Mouse (Mus musculus): ENCODE measurements around the gene Rhox2h.
"Not testable (repeated sequence)": the region's sequence is repeated elsewhere in the genome, so short reads cannot be mapped to it uniquely, and the experiment has no call there.

Rhox2h gene

GRCm38 (mm10) chrX:37673177-37673576 lies at the start of gene Rhox2h:
Gene Rhox2h, minus strand, starts transcription at chrX:37673277.
- not testable (repeated sequence) for DNase-seq (ENCODE audit: extremely low spot score)

GRCm38 (mm10) chrX:37701821-37702387 lies 28.8 kb upstream of the Rhox2h start:
- DNase-seq (ENCODE audit: extremely low spot score): no peak

- DNase-seq (ENCODE audit: extremely low spot score): no peak
These were observed 19.2 kb upstream of the Rhox2h start for GRCm38 (mm10) chrX:37692261-37692660.

- no peak for DNase-seq (ENCODE audit: extremely low spot score)
These were observed 10.1 kb upstream of the Rhox2h start for GRCm38 (mm10) chrX:37683031-37683715.

- not testable (repeated sequence) for DNase-seq (ENCODE audit: extremely low spot score)
These were observed 4.4 kb downstream of the Rhox2h start, which contains the start of gene Rhox3h for GRCm38 (mm10) chrX:37668664-37669063. Gene Rhox3h, minus strand, starts transcription at chrX:37668764.

- DNase-seq (ENCODE audit: extremely low spot score): not testable (repeated sequence)
These were observed 21.9 kb downstream of the Rhox2h start, which contains the start of gene Rhox4g for GRCm38 (mm10) chrX:37651227-37651626. Gene Rhox4g, minus strand, starts transcription at chrX:37651327.

- not testable (repeated sequence) for DNase-seq (ENCODE audit: extremely low spot score)
These were observed 29.7 kb downstream of the Rhox2h start, which contains the start of gene Rhox2g for GRCm38 (mm10) chrX:37643370-37643769. Gene Rhox2g, minus strand, starts transcription at chrX:37643470.

- DNase-seq (ENCODE audit: extremely low spot score): not testable (repeated sequence)
These were observed 44.6 kb downstream of the Rhox2h start, which contains the start of gene Rhox3g for GRCm38 (mm10) chrX:37628512-37628911. Gene Rhox3g, minus strand, starts transcription at chrX:37628612.

Measured in embryo, embryonic 9.5 days (tissue).